Comparison of ENCODE assay signal across 8 mouse cellular contexts in the genomic region with DNA sequence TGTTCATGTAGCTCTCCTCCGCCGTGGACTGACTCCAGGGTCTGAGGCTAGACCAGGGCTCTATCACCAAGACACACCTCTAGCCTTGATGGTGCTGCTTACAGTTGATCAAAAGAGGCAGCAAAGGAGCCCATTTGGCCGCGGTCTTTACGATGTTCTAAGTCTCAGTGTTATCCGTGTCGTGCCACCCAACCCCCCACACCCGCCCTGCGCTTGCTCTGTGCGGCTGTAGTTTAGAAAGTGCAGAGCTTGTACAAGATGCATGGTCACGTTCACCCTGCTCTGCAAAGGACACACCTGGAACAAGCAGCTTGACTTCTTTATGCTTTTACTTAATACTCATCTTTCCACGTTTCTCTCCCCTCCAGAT. TPM values are rescaled to one million over a fixed set of nuclear protein-coding genes. Genes with fewer than 3 reads are reported as not detected.
DNase-seq lines count a peak whose midpoint lies in the region; ATAC-seq lines count a peak whose summit lies in the region.

No protein-coding gene starts in this region.

- H3K4me3 ChIP-seq in heart, embryonic 14.5 days (ENCODE audit: control insufficient read depth in 1 of 2, insufficient read depth in 1 of 2, low read depth in 1 of 2, low read length in 2 of 2) = peak overlapping the region; percentile 36 to 41
- peak overlapping the region; percentile 58 for H3K4me3 ChIP-seq in liver, embryonic 13.5 days (replicated peaks)
- H3K4me3 ChIP-seq in stomach, embryonic 14.5 days (ENCODE audit: low read depth, low read length) = peak overlapping the region; percentile 13

- WGBS in heart, embryonic 14.5 days = 20% methylated on average over 12 of the region's 12 CpGs
- 8% methylated on average over 12 of the region's 12 CpGs for WGBS in liver, embryonic 13.5 days (ENCODE audit: insufficient replicate concordance)
- WGBS in stomach, embryonic 14.5 days = 41% methylated on average over 12 of the region's 12 CpGs

- H3K9ac ChIP-seq in heart, embryonic 14.5 days (ENCODE audit: low read length) = peak overlapping the region; percentile 36
- H3K9ac ChIP-seq in liver, embryonic 13.5 days = peak overlapping the region; percentile 62
- H3K9ac ChIP-seq in stomach, embryonic 14.5 days (replicated peaks; ENCODE audit: low read depth, low read length) = no peak overlapping the region; the same call in 1 of the 2 replicates

- no peaks in the 10 kb centered on the region for H3K9me3 ChIP-seq in heart, embryonic 14.5 days (ENCODE audit: control insufficient read depth, low read length)
- no peaks in the 10 kb centered on the region for H3K9me3 ChIP-seq in liver, embryonic 13.5 days (replicated peaks)
- no peaks in the 10 kb centered on the region for H3K9me3 ChIP-seq in stomach, embryonic 14.5 days (ENCODE audit: control insufficient read depth, low read depth, low read length)

- H3K27ac ChIP-seq in heart, embryonic 14.5 days (replicated peaks in 1 of 2; ENCODE audit: control insufficient read depth in 1 of 2, insufficient read depth in 1 of 2, low read depth in 2 of 2, low read length in 2 of 2) = peak overlapping the region; percentile 79 to 86
- peak overlapping the region; percentile 75 for H3K27ac ChIP-seq in liver, embryonic 13.5 days
- no peak overlapping the region for H3K27ac ChIP-seq in stomach, embryonic 14.5 days (ENCODE audit: low read length)

- H3K4me2 ChIP-seq in heart, embryonic 14.5 days (ENCODE audit: low read length) = peak overlapping the region; percentile 67
- peak overlapping the region; percentile 83 for H3K4me2 ChIP-seq in liver, embryonic 13.5 days
- peak overlapping the region; percentile 54 for H3K4me2 ChIP-seq in stomach, embryonic 14.5 days (replicated peaks; ENCODE audit: low read depth, low read length)

- H3K4me1 ChIP-seq in heart, embryonic 14.5 days (ENCODE audit: control insufficient read depth in 2 of 2, insufficient read depth in 2 of 2, low read length in 2 of 2) = peaks cover 3 to 11% of the 10 kb centered on the region in 2 experiments; a peak in 3 of 4 replicates
- H3K4me1 ChIP-seq in liver, embryonic 13.5 days (replicated peaks) = peaks cover 28% of the 10 kb centered on the region
- H3K4me1 ChIP-seq in stomach, embryonic 14.5 days (ENCODE audit: control insufficient read depth, insufficient read depth, low read length) = no peaks in the 10 kb centered on the region

- peak; percentile 51; the same call in 1 of the 2 replicates for ATAC-seq in heart, embryonic 14.5 days (ENCODE audit: insufficient number of reproducible peaks, insufficient read depth, low FRiP score, low read depth)
- ATAC-seq in liver, embryonic 13.5 days (ENCODE audit: low read depth) = peak; percentile 79
- ATAC-seq in stomach, embryonic 14.5 days (ENCODE audit: insufficient number of reproducible peaks, insufficient read depth, low FRiP score, low read depth) = no peak

- no peaks in the 10 kb centered on the region for H3K27me3 ChIP-seq in heart, embryonic 14.5 days (ENCODE audit: control insufficient read depth, insufficient read depth, low read length)
- H3K27me3 ChIP-seq in liver, embryonic 13.5 days = no peaks in the 10 kb centered on the region
- no peaks in the 10 kb centered on the region for H3K27me3 ChIP-seq in stomach, embryonic 14.5 days (ENCODE audit: control insufficient read depth, insufficient read depth, low read length)

- peak; percentile 20 for DNase-seq in embryo, embryonic 10.5 days (ENCODE audit: low spot score)
- DNase-seq in embryo, embryonic 10 days (ENCODE audit: low spot score) = no peak
- DNase-seq in ES-CJ7 (ENCODE audit: low read depth, low spot score) = peak; percentile 45
- DNase-seq in liver, embryonic 13.5 days = no peak
- no peak for DNase-seq in right cerebral cortex, adult 18-20 months
- no peak for DNase-seq in cerebellum, adult 18-20 months

- H3K36me3 ChIP-seq in heart, embryonic 14.5 days (ENCODE audit: control insufficient read depth, insufficient read depth, low read length) = peaks cover 16% of the 10 kb centered on the region
- H3K36me3 ChIP-seq in liver, embryonic 13.5 days = no peaks in the 10 kb centered on the region
- H3K36me3 ChIP-seq in stomach, embryonic 14.5 days (ENCODE audit: control insufficient read depth, insufficient read depth, low read length) = no peaks in the 10 kb centered on the region

RNA-seq across cellular contexts. Expression of a gene that starts 11.6 kb away (rescaled TPM):
- polyA plus RNA-seq in heart, embryonic 14.5 days (2014; fragmentation: Nextera tagmentation; extraction: Ambion mirVana) = 35.1 and 38.0 TPM in 2 replicates
- polyA plus RNA-seq in liver, embryonic 13.5 days (2015; fragmentation: Nextera tagmentation; extraction: Ambion mirVana) = 5.3 and 6.7 TPM in 2 replicates
- 28.3 and 31.0 TPM in 2 replicates for polyA plus RNA-seq in stomach, embryonic 14.5 days (2014; fragmentation: Nextera tagmentation; extraction: Ambion mirVana)

RNA-seq across cellular contexts. Expression of a gene that starts 28.6 kb away (rescaled TPM):
- 485 and 531 TPM in 2 replicates for polyA plus RNA-seq in heart, embryonic 14.5 days (2014; fragmentation: Nextera tagmentation; extraction: Ambion mirVana)
- 624 and 653 TPM in 2 replicates for polyA plus RNA-seq in liver, embryonic 13.5 days (2015; fragmentation: Nextera tagmentation; extraction: Ambion mirVana)
- polyA plus RNA-seq in stomach, embryonic 14.5 days (2014; fragmentation: Nextera tagmentation; extraction: Ambion mirVana) = 869 and 870 TPM in 2 replicates

Comparison
In these comparisons a context has a peak if more than half of its experiments do, and no peak if none do; other contexts are left out.
1. DNase-seq: peak in embryo, embryonic 10.5 days (single experiment) and ES-CJ7 (single experiment); none in embryo, embryonic 10 days (single experiment), liver, embryonic 13.5 days (single experiment), right cerebral cortex, adult 18-20 months (single experiment) and cerebellum, adult 18-20 months (0 of 2).
2. Peak in every context shown above with its lines, with median percentiles within 50 percentile points of each other: H3K4me2 ChIP-seq and H3K4me3 ChIP-seq.